Mouse (Mus musculus) MEL (cell line): Measurements from ENCODE around the gene Ccdc186. TPM values are rescaled to one million over a fixed set of nuclear protein-coding genes. Genes with fewer than 3 reads are reported as not detected.

ENCODE experiments used
- DNase-seq: peaks from one replicate; pipeline ENCODE4 v3.0.0; 2011; ENCODE audit warnings: low read depth, low spot score
- H3K27ac ChIP-seq: 2 replicates; pipeline ENCODE4 v1.5.1; 2012; ENCODE audit warnings: low read depth, mild to moderate bottlenecking, control low read depth, low read length, moderate library complexity; ENCODE audit not compliant: control insufficient read depth
- H3K27me3 ChIP-seq, 2 experiments: fragments of 150-350 bp in 1 of 2; sonication (generic) in 1 of 2; 2 replicates each; pipeline ENCODE4 v1.6.1; 2012; ENCODE audit warnings: low read length in 2 of 2, mild to moderate bottlenecking in 2 of 2, improper control_type of control experiment in 1 of 2, moderate library complexity in 1 of 2; ENCODE audit not compliant: insufficient read depth in 2 of 2, control insufficient read depth in 1 of 2
- H3K36me3 ChIP-seq, 2 experiments: 2 replicates each; pipeline ENCODE4 v1.6.1; 2012 to 2014; ENCODE audit warnings: low read length in 2 of 2, improper control_type of control experiment in 1 of 2, inconsistent platforms in 1 of 2, mild to moderate bottlenecking in 1 of 2; ENCODE audit not compliant: insufficient read depth in 2 of 2, control insufficient read depth in 1 of 2
- H3K4me1 ChIP-seq, 2 experiments: fragments of 150-350 bp in 1 of 2; sonication (generic) in 1 of 2; 2 replicates each; pipeline ENCODE4 v1.6.1; 2012; ENCODE audit warnings: low read length in 2 of 2, improper control_type of control experiment in 1 of 2, mild to moderate bottlenecking in 1 of 2; ENCODE audit not compliant: insufficient read depth in 2 of 2, control insufficient read depth in 1 of 2
- H3K4me3 ChIP-seq, 2 experiments: fragments of 150-350 bp in 1 of 2; sonication (generic) in 1 of 2; 2 replicates each; pipeline ENCODE4 v1.5.1; 2012; ENCODE audit warnings: low read depth in 2 of 2, low read length in 2 of 2, mild to moderate bottlenecking in 2 of 2, moderate library complexity in 2 of 2, control low read depth in 1 of 2, improper control_type of control experiment in 1 of 2; ENCODE audit not compliant: control insufficient read depth in 1 of 2, insufficient read depth in 1 of 2
- H3K79me2 ChIP-seq: 2 replicates; pipeline ENCODE4 v1.6.1; 2012; ENCODE audit warnings: mild to moderate bottlenecking, low read length, moderate library complexity; ENCODE audit not compliant: control insufficient read depth, poor library complexity, insufficient read depth
- H3K9ac ChIP-seq: 2 replicates; pipeline ENCODE4 v1.6.1; 2012; ENCODE audit warnings: low read depth, mild to moderate bottlenecking, control low read depth, low read length, moderate library complexity; ENCODE audit not compliant: control insufficient read depth, poor library complexity, severe bottlenecking
- H3K9me3 ChIP-seq: fragments of 150-350 bp; sonication (generic); replicated peaks from 2 replicates; pipeline ENCODE4 v1.6.1; 2012; ENCODE audit warnings: mild to moderate bottlenecking, low read length, improper control_type of control experiment, moderate library complexity; ENCODE audit not compliant: insufficient read depth
- BHLHE40 ChIP-seq: IDR thresholded peaks from 2 replicates; pipeline ENCODE4 v1.6.1; 2012; ENCODE audit warnings: low read depth, mild to moderate bottlenecking, inconsistent platforms, low read length, improper control_type of control experiment, borderline replicate concordance
- CHD2 ChIP-seq: IDR thresholded peaks from 2 replicates; pipeline ENCODE4 v1.6.1; 2011; ENCODE audit warnings: low read length, improper control_type of control experiment
- E2F4 ChIP-seq: IDR thresholded peaks from 2 replicates; pipeline ENCODE4 v1.6.1; 2011; ENCODE audit warnings: low read depth, low read length, improper control_type of control experiment, borderline replicate concordance
- EP300 ChIP-seq, 2 experiments: IDR thresholded peaks; 2 replicates each; pipeline ENCODE4 v1.6.1; 2011; ENCODE audit warnings: improper control_type of control experiment in 2 of 2, low read length in 2 of 2, low read depth in 1 of 2, mild to moderate bottlenecking in 1 of 2
- GABPA ChIP-seq: IDR thresholded peaks from 2 replicates; pipeline ENCODE4 v1.6.1; 2012; ENCODE audit warnings: low read depth, mild to moderate bottlenecking, inconsistent platforms, low read length, improper control_type of control experiment, moderate library complexity
- GATA1 ChIP-seq: IDR thresholded peaks from 2 replicates; pipeline ENCODE4 v1.6.1; 2011; ENCODE audit warnings: low read depth, low read length, improper control_type of control experiment
- JUND ChIP-seq: IDR thresholded peaks from 2 replicates; pipeline ENCODE4 v1.6.1; 2011; ENCODE audit warnings: low read depth, mild to moderate bottlenecking, improper control_type of control experiment, low read length
- MAZ ChIP-seq: IDR thresholded peaks from 2 replicates; pipeline ENCODE4 v1.6.1; 2012; ENCODE audit warnings: low read depth, mild to moderate bottlenecking, inconsistent platforms, low read length, improper control_type of control experiment
- MEF2A ChIP-seq: IDR thresholded peaks from 2 replicates; pipeline ENCODE4 v1.6.1; 2014; ENCODE audit warnings: low read depth, mild to moderate bottlenecking, inconsistent platforms, low read length, improper control_type of control experiment; ENCODE audit not compliant: poor library complexity, insufficient replicate concordance, severe bottlenecking; ENCODE audit errors: extremely low read depth
- NELFE ChIP-seq: IDR thresholded peaks from 2 replicates; pipeline ENCODE4 v1.6.1; 2011; ENCODE audit warnings: low read depth, low read length, improper control_type of control experiment
- POLR2AphosphoS2 ChIP-seq: IDR thresholded peaks from 2 replicates; pipeline ENCODE4 v1.6.1; 2011; ENCODE audit warnings: low read length, improper control_type of control experiment
- RAD21 ChIP-seq: IDR thresholded peaks from 2 replicates; pipeline ENCODE4 v1.6.1; 2011; ENCODE audit warnings: mild to moderate bottlenecking, low read depth, low read length, improper control_type of control experiment
- TAL1 ChIP-seq: IDR thresholded peaks from 2 replicates; pipeline ENCODE4 v1.6.1; 2012; ENCODE audit warnings: mild to moderate bottlenecking, inconsistent platforms, low read length, moderate library complexity, mixed read lengths
- UBTF ChIP-seq: IDR thresholded peaks from 2 replicates; pipeline ENCODE4 v1.6.1; 2012; ENCODE audit warnings: low read depth, mild to moderate bottlenecking, inconsistent platforms, low read length, improper control_type of control experiment, moderate library complexity, borderline replicate concordance; ENCODE audit not compliant: insufficient read depth
- polyA plus RNA-seq, 2 experiments: library from polyadenylated mRNA; stranded (reverse) in 1 of 2; unstranded in 1 of 2; fragments of >175 nt in 1 of 2; fragments of >200 nt in 1 of 2; gene quantifications; 2 replicates each; pipeline versions ENCODE4 v1.2.1 to v1.2.4; 2012; ENCODE audit warnings: low replicate concordance in 2 of 2, low read depth in 1 of 2; ENCODE audit not compliant: insufficient read length in 2 of 2, insufficient read depth in 1 of 2, missing spikeins in 1 of 2
- total RNA-seq: library from RNA; depleted of rRNA; stranded (reverse); fragments of 300-350 nt; gene quantifications from 2 replicates; pipeline ENCODE4 v1.2.3, GENCODE M21; 2012

Gene Ccdc186
- total and polyA plus RNA-seq, 3 experiments, result 7.9 to 72.2 (median 21.9) TPM

GRCm38 (mm10) chr19:56750709-56751108, 71.3 kb downstream of the Ccdc186 start:
- H3K9ac ChIP-seq, result no peak overlapping the region
- H3K27me3 ChIP-seq, result peaks cover 0 to 3% of the 10 kb centered on the region in 2 experiments; a peak in 1 of 4 replicates
- H3K36me3 ChIP-seq, result no peaks in the 10 kb centered on the region
- TF ChIP-seq BHLHE40 (no peak), EP300 (IDR thresholded peaks at IDR 0.05; ENCODE audit: low read depth in 1 of 2, low read length in 2 of 2) (no peak), MAZ (no peak)
- H3K27ac ChIP-seq, result no peak overlapping the region
- no peaks in the 10 kb centered on the region for H3K79me2 ChIP-seq
- no peak for DNase-seq
- H3K9me3 ChIP-seq, result no peaks in the 10 kb centered on the region
- H3K4me1 ChIP-seq, result no peaks in the 10 kb centered on the region
- no peak overlapping the region for H3K4me3 ChIP-seq

GRCm38 (mm10) chr19:56749343-56749742, 72.6 kb downstream of the Ccdc186 start:
- DNase-seq, result no peak
- peaks cover 0 to 3% of the 10 kb centered on the region in 2 experiments; a peak in 1 of 4 replicates for H3K27me3 ChIP-seq
- H3K36me3 ChIP-seq, result no peaks in the 10 kb centered on the region
- H3K4me1 ChIP-seq, result no peaks in the 10 kb centered on the region
- no peak overlapping the region for H3K9ac ChIP-seq
- no peak for TF ChIP-seq MAZ
- no peak for TF ChIP-seq UBTF
- no peak for TF ChIP-seq MEF2A
- TF ChIP-seq NELFE, result no peak
- TF ChIP-seq GATA1, result no peak
- TF ChIP-seq RAD21, result no peak
- no peak for TF ChIP-seq POLR2AphosphoS2
- TF ChIP-seq E2F4, result no peak
- no peak for TF ChIP-seq JUND
- TF ChIP-seq TAL1, result no peak
- no peaks in the 10 kb centered on the region for H3K9me3 ChIP-seq
- no peak overlapping the region for H3K4me3 ChIP-seq
- no peak overlapping the region for H3K27ac ChIP-seq
- H3K79me2 ChIP-seq, result no peaks in the 10 kb centered on the region

- DNase-seq, result no peak
- no peak overlapping the region for H3K4me3 ChIP-seq
These were observed 74.1 kb downstream of the Ccdc186 start for GRCm38 (mm10) chr19:56747878-56748277.

More at GRCm38 (mm10) chr19:56747878-56748277, 74.1 kb downstream of the Ccdc186 start:
- H3K4me1 ChIP-seq, result no peaks in the 10 kb centered on the region
- TF ChIP-seq GABPA (no peak), MEF2A (no peak), NELFE (no peak), MAZ (no peak), CHD2 (no peak)
- TF ChIP-seq, all 39 proteins: peak for 0
- no peak overlapping the region for H3K9ac ChIP-seq
- no peaks in the 10 kb centered on the region for H3K9me3 ChIP-seq
- no peaks in the 10 kb centered on the region for H3K36me3 ChIP-seq
- peaks cover 0 to 5% of the 10 kb centered on the region in 2 experiments; a peak in 2 of 4 replicates for H3K27me3 ChIP-seq
- no peaks in the 10 kb centered on the region for H3K79me2 ChIP-seq
- no peak overlapping the region for H3K27ac ChIP-seq
